In the genomic region with DNA sequence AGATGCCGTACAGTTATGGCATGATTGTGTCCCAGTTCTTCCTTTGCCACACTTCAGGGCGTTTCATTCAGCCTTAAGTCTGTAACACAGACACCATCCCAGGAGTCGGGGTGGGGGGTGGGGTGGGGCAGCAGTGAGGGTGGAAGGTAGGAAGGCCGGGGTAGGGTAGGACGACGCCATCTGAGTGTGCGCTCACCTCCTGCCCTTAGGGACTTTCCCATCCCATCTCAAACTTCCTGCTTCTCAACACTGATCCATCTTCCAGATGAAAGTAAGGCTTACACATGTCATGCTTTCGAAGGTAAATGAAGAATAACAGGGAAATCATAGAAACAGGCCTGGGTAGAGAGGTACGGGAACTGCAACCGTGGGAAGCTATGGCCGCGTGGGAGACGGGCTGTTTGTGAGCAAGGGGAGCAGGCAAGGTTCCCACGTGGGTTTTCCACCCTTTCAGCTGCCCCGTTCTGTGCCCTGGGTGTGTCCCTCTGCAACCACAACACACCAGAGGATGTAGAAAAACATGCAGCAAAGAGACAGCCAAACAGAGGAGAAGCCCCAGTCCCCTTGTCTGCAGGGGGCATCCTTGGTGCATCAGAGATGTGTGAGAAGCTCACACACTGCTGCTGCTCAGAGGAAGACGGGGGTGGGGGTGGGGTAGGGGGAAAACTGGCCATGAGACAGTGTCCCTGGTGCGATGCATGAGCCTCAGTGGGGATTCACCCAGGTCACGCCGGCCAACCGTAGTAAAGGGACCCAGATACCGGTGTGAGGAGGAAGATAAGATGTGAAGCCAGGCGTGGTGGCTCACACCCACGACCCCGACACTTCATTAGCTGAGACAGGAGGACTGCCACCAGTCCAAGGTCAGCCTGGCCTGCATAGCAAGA, we compare ENCODE assay signal across 13 mouse cellular contexts. TPM values are rescaled to one million over a fixed set of nuclear protein-coding genes. Genes with fewer than 3 reads are reported as not detected.
DNase-seq lines count a peak whose midpoint lies in the region; ATAC-seq lines count a peak whose summit lies in the region.
"Had no signal": no experiment of that assay in that cellular context is flagged by ENCODE, and none has a peak within 500 bp of the region (broad histone marks: within the 10 kb centered on the region; RNA-seq: fewer than 3 reads in every experiment).

No protein-coding gene starts in this region.

- H3K4me2 ChIP-seq in midbrain, embryonic 11.5 days = no peak overlapping the region

- no peak overlapping the region for H3K27ac ChIP-seq in midbrain, embryonic 11.5 days (ENCODE audit: low read depth, low read length)
- no peak overlapping the region for H3K27ac ChIP-seq in midbrain, embryonic 10.5 days (replicated peaks)

- no peaks in the 10 kb centered on the region for H3K9me3 ChIP-seq in midbrain, embryonic 11.5 days (ENCODE audit: control insufficient read depth, low read length)
- no peaks in the 10 kb centered on the region for H3K9me3 ChIP-seq in midbrain, embryonic 10.5 days (replicated peaks)

- H3K4me3 ChIP-seq in midbrain, embryonic 11.5 days (ENCODE audit: low read depth, low read length) = no peak overlapping the region
- H3K4me3 ChIP-seq in midbrain, embryonic 10.5 days = no peak overlapping the region

- peaks cover 3% of the 10 kb centered on the region; the same call in 1 of the 2 replicates for H3K4me1 ChIP-seq in midbrain, embryonic 11.5 days (ENCODE audit: control insufficient read depth, insufficient read depth, low read length)
- H3K4me1 ChIP-seq in midbrain, embryonic 10.5 days = peaks cover 33% of the 10 kb centered on the region

- H3K27me3 ChIP-seq in midbrain, embryonic 11.5 days (ENCODE audit: control insufficient read depth, insufficient read depth, low read length) = peaks cover 3% of the 10 kb centered on the region; the same call in 1 of the 2 replicates
- peaks cover 13% of the 10 kb centered on the region for H3K27me3 ChIP-seq in midbrain, embryonic 10.5 days (ENCODE audit: low read depth, poor library complexity, severe bottlenecking)
- H3K27me3 ChIP-seq: Patski had no signal

- H3K9ac ChIP-seq in midbrain, embryonic 11.5 days (ENCODE audit: low read length) = 0 out of 2 replicates have a peak overlapping the region, but pooled peaks have one; percentile 9

- 72% methylated on average over 24 of the region's 24 CpGs for WGBS in midbrain, embryonic 11.5 days
- 72% methylated on average over 24 of the region's 24 CpGs for WGBS in midbrain, embryonic 10.5 days

- ATAC-seq in midbrain, embryonic 11.5 days (ENCODE audit: low FRiP score) = no peak
- peak; percentile 71 for ATAC-seq in inflammation-experienced regulatory T-cells, adult 6 months
- no peak for ATAC-seq in erythroblast, adult 5-6 weeks (replicated peaks; ENCODE audit: low FRiP score, poor library complexity, severe bottlenecking)
- ATAC-seq: Patski had no signal

- no peaks in the 10 kb centered on the region for H3K36me3 ChIP-seq in midbrain, embryonic 11.5 days (ENCODE audit: control insufficient read depth, insufficient read depth, low read length)
- no peaks in the 10 kb centered on the region for H3K36me3 ChIP-seq in midbrain, embryonic 10.5 days

- peak; percentile 47 for DNase-seq in cerebellum, adult 11-12 months
- DNase-seq in cerebellum, postnatal 10 days = no peak
- no peak for DNase-seq in midbrain, embryonic 11.5 days (ENCODE audit: low spot score, missing footprints)
- no peak for DNase-seq in midbrain, embryonic 10.5 days (ENCODE audit: low spot score)
- DNase-seq in testis, postnatal 10 days (ENCODE audit: low spot score) = no peak
- no peak for DNase-seq in retina, postnatal 1 day
- DNase-seq: adrenal gland, postnatal 25 days; gastrocnemius, postnatal 36 days; kidney, adult 2 months; lung, postnatal 36 days had no signal

RNA-seq across cellular contexts. Expression of gene Prkcz, which starts 54.6 kb away (rescaled TPM):
- polyA plus RNA-seq in midbrain, embryonic 11.5 days (2014; fragmentation: Nextera tagmentation; extraction: Ambion mirVana) = 17.6 and 18.3 TPM in 2 replicates
- polyA plus RNA-seq in midbrain, embryonic 10.5 days (2016; fragmentation: Nextera tagmentation; extraction: Ambion mirVana) = 13.6 and 19.8 TPM in 2 replicates
- 10 to 100 TPM in 2 of 3 experiments, 1 to 10 TPM in 1; 9.8 to 14.1 (median 11.4) TPM for polyA plus RNA-seq in inflammation-experienced regulatory T-cells, adult 6 months (2017; shearing (Covaris generic))
- total RNA-seq in erythroblast, adult 5-6 weeks (2015; ENCODE audit: low replicate concordance) = 1.9 TPM in 1 of 2 replicates, not detected in the other
- not detected in 2 replicates for total RNA-seq in erythroblast, adult 5-6 weeks (2017; ENCODE audit: low replicate concordance)

RNA-seq across cellular contexts. Expression of gene Faap20, which starts 57.0 kb away (rescaled TPM):
- 101 and 110 TPM in 2 replicates for polyA plus RNA-seq in midbrain, embryonic 11.5 days (2014; fragmentation: Nextera tagmentation; extraction: Ambion mirVana)
- 118 and 120 TPM in 2 replicates for polyA plus RNA-seq in midbrain, embryonic 10.5 days (2016; fragmentation: Nextera tagmentation; extraction: Ambion mirVana)
- 10 to 100 TPM; 44.3 to 57.3 (median 51.6) TPM for polyA plus RNA-seq in inflammation-experienced regulatory T-cells, adult 6 months (2017; shearing (Covaris generic))
- 5.4 and 8.1 TPM in 2 replicates for total RNA-seq in erythroblast, adult 5-6 weeks (2015; ENCODE audit: low replicate concordance)
- total RNA-seq in erythroblast, adult 5-6 weeks (2017; ENCODE audit: low replicate concordance) = 2.9 and 3.5 TPM in 2 replicates
